Mouse (Mus musculus) midbrain, embryonic 14.5 days (tissue): ENCODE measurements around the gene Akt2. TPM values are rescaled to one million over a fixed set of nuclear protein-coding genes. Genes with fewer than 3 reads are reported as not detected.

Experiments
- ATAC-seq: fragments of 200-750 bp; cut with Nextera tagmentation; 2 replicates; pipeline ENCODE4 v1.8.0; 2017; ENCODE audit warnings: moderate number of reproducible peaks, moderate library complexity; ENCODE audit not compliant: low FRiP score, low TSS enrichment
- DNase-seq: peaks from one replicate; pipeline ENCODE4 v3.0.0-alpha.2; 2015
- H3K27ac ChIP-seq: fragments of 300-500 bp; sonication (generic); replicated peaks from 2 replicates; pipeline ENCODE4 v1.5.1; 2014; ENCODE audit warnings: mild to moderate bottlenecking, low read depth, low read length, moderate library complexity
- H3K27me3 ChIP-seq: fragments of 300-500 bp; sonication (generic); 2 replicates; pipeline ENCODE4 v1.6.1; 2014; ENCODE audit warnings: low read length, control low read depth, mixed read lengths; ENCODE audit not compliant: control insufficient read depth, insufficient read depth
- H3K36me3 ChIP-seq: fragments of 300-500 bp; sonication (generic); 2 replicates; pipeline ENCODE4 v1.6.1; 2014; ENCODE audit warnings: low read length, control low read depth; ENCODE audit not compliant: control insufficient read depth, insufficient read depth
- H3K4me1 ChIP-seq: fragments of 300-500 bp; sonication (generic); 2 replicates; pipeline ENCODE4 v1.6.1; 2014; ENCODE audit warnings: mild to moderate bottlenecking, antibody characterized with exemption, low read length, control low read depth; ENCODE audit not compliant: control insufficient read depth, insufficient read depth
- H3K4me2 ChIP-seq: fragments of 300-500 bp; sonication (generic); 2 replicates; pipeline ENCODE4 v1.6.1; 2014; ENCODE audit warnings: mild to moderate bottlenecking, low read length, moderate library complexity
- H3K4me3 ChIP-seq: fragments of 300-500 bp; sonication (generic); replicated peaks from 2 replicates; pipeline ENCODE4 v1.5.1; 2014; ENCODE audit warnings: low read depth, low read length
- H3K9ac ChIP-seq: fragments of 300-500 bp; sonication (generic); replicated peaks from 2 replicates; pipeline ENCODE4 v1.6.1; 2014; ENCODE audit warnings: mild to moderate bottlenecking, low read length, moderate library complexity
- H3K9me3 ChIP-seq: fragments of 300-500 bp; sonication (generic); 2 replicates; pipeline ENCODE4 v1.6.1; 2016; ENCODE audit warnings: low read length, control low read depth, mixed read lengths; ENCODE audit not compliant: control insufficient read depth
- WGBS: fragments of 180-500 bp; shearing (Covaris S2); extraction: QIAGEN DNeasy Blood & Tissue Kit; methylation state at CpG from one replicate; pipeline ENCODE4 v1.1.7; 2014; 5-methylcytosine and 5-hydroxymethylcytosine counted together
- polyA plus RNA-seq: library from polyadenylated mRNA; unstranded; fragments of >200 nt; fragmentation: Nextera tagmentation; extraction: Ambion mirVana; gene quantifications from 2 replicates; pipeline ENCODE4 v1.2.1, GENCODE M21; 2014

The Akt2 gene
- polyA plus RNA-seq, 1 experiment from 2014 or later, result 67.0 TPM

GRCm38 (mm10) chr7:27654607-27655276, 63.4 kb downstream of the Akt2 start:
- ATAC-seq, result no peak

GRCm38 (mm10) chr7:27655545-27655944, 64.2 kb downstream of the Akt2 start:
- H3K36me3 ChIP-seq, result peaks cover 47% of the 10 kb centered on the region
- H3K9me3 ChIP-seq, result no peaks in the 10 kb centered on the region
- no peak overlapping the region for H3K4me3 ChIP-seq
- H3K9ac ChIP-seq, result no peak overlapping the region
- ATAC-seq, result no peak
- WGBS, result 81% methylated on average over 11 of the region's 11 CpGs
- no peak for DNase-seq
- H3K4me1 ChIP-seq, result peaks cover 11% of the 10 kb centered on the region; the same call in 1 of the 2 replicates
- H3K27me3 ChIP-seq, result no peaks in the 10 kb centered on the region
- H3K4me2 ChIP-seq, result no peak overlapping the region
- no peak overlapping the region for H3K27ac ChIP-seq

More at GRCm38 (mm10) chr7:27654607-27655276, 63.4 kb downstream of the Akt2 start:
- Histone ChIP-seq H3K36me3 (peaks cover 40% of the 10 kb centered on the region), H3K4me2 (peak overlapping the region; percentile 75), H3K9me3 (no peaks in the 10 kb centered on the region), H3K4me3 (peak overlapping the region; percentile 65), H3K27me3 (no peaks in the 10 kb centered on the region), H3K4me1 (peaks cover 11% of the 10 kb centered on the region; the same call in 1 of the 2 replicates), H3K9ac (peak overlapping the region; percentile 85), H3K27ac (peak overlapping the region; percentile 95)
- 66% methylated on average over 20 of the region's 20 CpGs for WGBS
- peak; percentile 47 for DNase-seq

- WGBS, result 89% methylated on average over 16 of the region's 16 CpGs
- H3K27ac ChIP-seq, result no peak overlapping the region
- peaks cover 57% of the 10 kb centered on the region for H3K36me3 ChIP-seq
- H3K9ac ChIP-seq, result no peak overlapping the region
- ATAC-seq, result no peak
- H3K27me3 ChIP-seq, result no peaks in the 10 kb centered on the region
- DNase-seq, result no peak
- no peak overlapping the region for H3K4me3 ChIP-seq
- no peaks in the 10 kb centered on the region for H3K9me3 ChIP-seq
- no peak overlapping the region for H3K4me2 ChIP-seq
- H3K4me1 ChIP-seq, result peaks cover 11% of the 10 kb centered on the region; the same call in 1 of the 2 replicates
These were observed 65.2 kb downstream of the Akt2 start for GRCm38 (mm10) chr7:27656600-27656999.

GRCm38 (mm10) chr7:27657824-27658395, 66.6 kb downstream of the Akt2 start:
- peaks cover 65% of the 10 kb centered on the region for H3K36me3 ChIP-seq
- no peak for ATAC-seq
- H3K9me3 ChIP-seq, result no peaks in the 10 kb centered on the region
- H3K27me3 ChIP-seq, result no peaks in the 10 kb centered on the region
- H3K9ac ChIP-seq, result no peak overlapping the region
- DNase-seq, result no peak
- 36% methylated on average over 52 of the region's 53 CpGs for WGBS
- no peak overlapping the region for H3K27ac ChIP-seq
- no peak overlapping the region for H3K4me3 ChIP-seq
- peaks cover 10% of the 10 kb centered on the region; the same call in 1 of the 2 replicates for H3K4me1 ChIP-seq
- H3K4me2 ChIP-seq, result no peak overlapping the region

GRCm38 (mm10) chr7:27658712-27659663, 67.6 kb downstream of the Akt2 start:
- DNase-seq, result no peak
- H3K27ac ChIP-seq, result no peak overlapping the region
- no peak overlapping the region for H3K4me2 ChIP-seq
- no peak overlapping the region for H3K9ac ChIP-seq
- H3K36me3 ChIP-seq, result peaks cover 69% of the 10 kb centered on the region
- H3K9me3 ChIP-seq, result no peaks in the 10 kb centered on the region
- H3K27me3 ChIP-seq, result no peaks in the 10 kb centered on the region
- H3K4me3 ChIP-seq, result no peak overlapping the region
- ATAC-seq, result no peak
- H3K4me1 ChIP-seq, result peaks cover 6% of the 10 kb centered on the region; the same call in 1 of the 2 replicates
- WGBS, result 65% methylated on average over 14 of the region's 14 CpGs

GRCm38 (mm10) chr7:27662038-27662437, 70.7 kb downstream of the Akt2 start:
- H3K9ac ChIP-seq, result no peak overlapping the region
- WGBS, result 94% methylated on average over 4 of the region's 4 CpGs
- H3K9me3 ChIP-seq, result no peaks in the 10 kb centered on the region
- H3K4me3 ChIP-seq, result no peak overlapping the region
- H3K27me3 ChIP-seq, result no peaks in the 10 kb centered on the region
- no peak overlapping the region for H3K4me2 ChIP-seq
- DNase-seq (no peak), ATAC-seq (no peak)
- H3K4me1 ChIP-seq, result no peaks in the 10 kb centered on the region
- H3K27ac ChIP-seq, result no peak overlapping the region
- H3K36me3 ChIP-seq, result peaks cover 83% of the 10 kb centered on the region

GRCm38 (mm10) chr7:27673064-27673574, 81.8 kb downstream of the Akt2 start:
- peak overlapping the region; percentile 94 for H3K4me3 ChIP-seq
- H3K4me2 ChIP-seq, result peak overlapping the region; percentile 98
- 59% methylated on average over 9 of the region's 9 CpGs for WGBS
- H3K27me3 ChIP-seq, result no peaks in the 10 kb centered on the region
- H3K36me3 ChIP-seq, result peaks cover 8% of the 10 kb centered on the region; the same call in 1 of the 2 replicates
- DNase-seq, result no peak
- H3K9me3 ChIP-seq, result no peaks in the 10 kb centered on the region
- H3K27ac ChIP-seq, result no peak overlapping the region
- H3K9ac ChIP-seq, result peak overlapping the region; percentile 89
- peaks cover 31% of the 10 kb centered on the region for H3K4me1 ChIP-seq
- ATAC-seq, result no peak

- Histone ChIP-seq H3K4me1 (peaks cover 31% of the 10 kb centered on the region), H3K9ac (peak overlapping the region; percentile 89)
- WGBS, result 1% methylated on average over 52 of the region's 52 CpGs
These were observed 82.3 kb downstream of the Akt2 start for GRCm38 (mm10) chr7:27673575-27674131.

More at GRCm38 (mm10) chr7:27673575-27674131, 82.3 kb downstream of the Akt2 start:
- Histone ChIP-seq H3K4me3 (peak overlapping the region; percentile 94), H3K4me2 (peak overlapping the region; percentile 98), H3K27ac (peak overlapping the region; percentile 86; the same call in 1 of the 2 replicates), H3K27me3 (no peaks in the 10 kb centered on the region), H3K36me3 (0 out of 2 replicates have a peak, but pooled peaks cover 5% of the 10 kb centered on the region), H3K9me3 (no peaks in the 10 kb centered on the region)
- ATAC-seq (peak; percentile 22), DNase-seq (peak; percentile 48)
